Mouse (Mus musculus): ENCODE data around the gene F12. TPM values are rescaled to one million over a fixed set of nuclear protein-coding genes. Genes with fewer than 3 reads are reported as not detected.

F12 gene
- 0.16 TPM in 1 of 2 replicates, not detected in the other for polyA plus RNA-seq (2014; fragmentation: Nextera tagmentation; extraction: Ambion mirVana)

GRCm38 (mm10) chr13:55426613-55427012 lies at the start of gene F12:
Gene F12 (minus strand): TSS chr13:55426793.
- no peak within 1 kb of the TSS for H3K9ac ChIP-seq (ENCODE audit: low read length)
- H3K9me3 ChIP-seq (ENCODE audit: control insufficient read depth, low read length) = no peaks in the 10 kb centered on the region
- ATAC-seq (replicated peaks; ENCODE audit: low FRiP score, low TSS enrichment, low read depth) = no peak
- H3K36me3 ChIP-seq (ENCODE audit: control insufficient read depth, insufficient read depth, low read length) = no peaks in the 10 kb centered on the region
- H3K4me3 ChIP-seq (ENCODE audit: low read depth, low read length) = no peak within 1 kb of the TSS
- no peak within 1 kb of the TSS for H3K27ac ChIP-seq (ENCODE audit: low read depth)
- peaks cover 7% of the 10 kb centered on the region for H3K27me3 ChIP-seq (replicated peaks; ENCODE audit: control insufficient read depth, insufficient read depth, low read length)
- H3K4me2 ChIP-seq (ENCODE audit: low read length) = no peak within 1 kb of the TSS
- no peaks in the 10 kb centered on the region for H3K4me1 ChIP-seq (replicated peaks; ENCODE audit: control insufficient read depth, insufficient read depth, low read length)
- DNase-seq (ENCODE audit: low spot score) = no peak
- WGBS = 87% methylated on average over 10 of the region's 10 CpGs

DNA sequence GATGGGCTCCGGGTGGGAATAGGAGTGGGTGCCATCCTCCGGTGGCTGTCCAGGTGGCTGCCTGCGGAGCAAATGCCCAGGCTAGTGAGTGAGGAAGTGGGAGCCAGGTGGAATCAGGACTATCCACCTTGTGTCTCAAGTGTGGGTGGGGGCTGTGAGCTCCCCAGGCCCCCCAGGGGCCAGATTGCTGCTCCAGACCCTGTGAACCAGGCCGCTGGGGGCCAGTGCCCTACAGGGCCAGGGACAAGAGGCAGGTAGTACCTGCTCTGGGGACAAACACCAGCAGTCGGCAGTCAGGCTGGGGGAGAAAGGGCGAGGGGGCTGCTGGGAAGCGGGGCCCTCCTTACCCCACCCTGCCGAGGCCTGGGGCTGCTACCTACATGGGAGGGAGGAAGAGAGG lies 49.7 kb upstream of the F12 start:
- Histone ChIP-seq H3K27me3 (replicated peaks; ENCODE audit: control insufficient read depth, insufficient read depth, low read length) (no peaks in the 10 kb centered on the region), H3K4me1 (replicated peaks; ENCODE audit: control insufficient read depth, insufficient read depth, low read length) (peaks cover 7% of the 10 kb centered on the region; the same call in 1 of the 2 replicates), H3K4me2 (ENCODE audit: low read length) (no peak overlapping the region), H3K36me3 (ENCODE audit: control insufficient read depth, insufficient read depth, low read length) (peaks cover 61% of the 10 kb centered on the region), H3K9ac (ENCODE audit: low read length) (no peak overlapping the region), H3K9me3 (ENCODE audit: control insufficient read depth, low read length) (no peaks in the 10 kb centered on the region), H3K27ac (ENCODE audit: low read depth) (no peak overlapping the region), H3K4me3 (ENCODE audit: low read depth, low read length) (no peak overlapping the region)
- ATAC-seq (replicated peaks; ENCODE audit: low FRiP score, low TSS enrichment, low read depth) (no peak), DNase-seq (ENCODE audit: low spot score) (peak; percentile 46)
- 91% methylated on average over 8 of the region's 8 CpGs for WGBS

DNA sequence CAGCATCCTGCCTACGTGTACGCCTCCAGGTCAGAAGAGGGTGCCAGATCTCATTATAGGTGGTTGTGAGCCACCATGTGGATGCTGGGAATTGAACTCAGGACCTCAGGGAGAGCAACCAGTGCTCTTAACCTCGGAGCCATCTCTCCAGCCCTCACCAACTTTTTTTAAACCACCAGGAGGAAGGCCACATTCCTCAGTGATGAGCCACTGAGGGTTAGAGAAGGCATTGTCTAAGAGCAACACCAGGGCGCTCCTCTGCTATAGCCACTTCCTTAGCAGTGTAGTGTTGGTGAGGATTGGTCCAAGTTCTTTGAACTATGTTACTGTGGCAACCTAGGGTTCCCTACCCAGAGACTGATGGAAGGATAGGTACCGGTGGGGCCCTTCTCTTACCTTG lies 49.2 kb upstream of the F12 start:
- no peaks in the 10 kb centered on the region for H3K9me3 ChIP-seq (ENCODE audit: control insufficient read depth, low read length)
- peaks cover 55% of the 10 kb centered on the region for H3K36me3 ChIP-seq (ENCODE audit: control insufficient read depth, insufficient read depth, low read length)
- H3K4me3 ChIP-seq (ENCODE audit: low read depth, low read length) = no peak overlapping the region
- no peak overlapping the region for H3K9ac ChIP-seq (ENCODE audit: low read length)
- H3K27ac ChIP-seq (ENCODE audit: low read depth) = no peak overlapping the region
- H3K4me1 ChIP-seq (replicated peaks; ENCODE audit: control insufficient read depth, insufficient read depth, low read length) = peaks cover 7% of the 10 kb centered on the region; the same call in 1 of the 2 replicates
- H3K4me2 ChIP-seq (ENCODE audit: low read length) = no peak overlapping the region
- ATAC-seq (replicated peaks; ENCODE audit: low FRiP score, low TSS enrichment, low read depth) = no peak
- WGBS = 89% methylated on average over 5 of the region's 5 CpGs
- DNase-seq (ENCODE audit: low spot score) = no peak
- H3K27me3 ChIP-seq (replicated peaks; ENCODE audit: control insufficient read depth, insufficient read depth, low read length) = no peaks in the 10 kb centered on the region

DNA sequence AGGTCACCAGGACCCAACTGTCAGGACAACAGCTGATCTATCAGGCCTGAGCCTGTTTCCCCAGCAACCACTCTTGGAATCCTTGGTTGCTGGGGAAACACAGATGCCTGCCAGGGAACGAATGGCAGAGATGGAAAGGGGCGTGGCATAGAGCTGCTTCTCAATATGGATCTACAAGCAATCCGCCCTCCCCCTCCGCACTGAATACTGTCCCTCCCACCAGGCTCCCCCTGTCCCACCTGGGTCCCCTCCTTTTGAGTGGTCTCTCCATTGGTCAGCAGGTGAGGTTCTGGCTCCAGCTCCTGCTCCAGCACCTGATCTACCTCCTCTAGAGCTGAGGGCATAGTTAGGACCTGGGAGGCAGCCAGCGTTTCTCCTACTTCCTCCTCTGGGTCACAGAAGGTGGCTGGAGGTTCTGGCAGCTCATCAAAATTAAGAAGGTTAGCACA lies 48.1 kb upstream of the F12 start:
- Histone ChIP-seq H3K27ac (ENCODE audit: low read depth) (no peak overlapping the region), H3K4me2 (ENCODE audit: low read length) (no peak overlapping the region), H3K27me3 (replicated peaks; ENCODE audit: control insufficient read depth, insufficient read depth, low read length) (no peaks in the 10 kb centered on the region), H3K9ac (ENCODE audit: low read length) (no peak overlapping the region), H3K4me3 (ENCODE audit: low read depth, low read length) (no peak overlapping the region), H3K4me1 (replicated peaks; ENCODE audit: control insufficient read depth, insufficient read depth, low read length) (peaks cover 7% of the 10 kb centered on the region; the same call in 1 of the 2 replicates), H3K36me3 (ENCODE audit: control insufficient read depth, insufficient read depth, low read length) (peaks cover 44% of the 10 kb centered on the region), H3K9me3 (ENCODE audit: control insufficient read depth, low read length) (no peaks in the 10 kb centered on the region)
- 58% methylated on average over 5 of the region's 5 CpGs for WGBS
- no peak for ATAC-seq (replicated peaks; ENCODE audit: low FRiP score, low TSS enrichment, low read depth)
- DNase-seq (ENCODE audit: low spot score) = peak; percentile 55

GRCm38 (mm10) chr13:55473961-55474360 lies 47.4 kb upstream of the F12 start:
- Histone ChIP-seq H3K4me2 (ENCODE audit: low read length) (no peak overlapping the region), H3K9ac (ENCODE audit: low read length) (no peak overlapping the region), H3K27me3 (replicated peaks; ENCODE audit: control insufficient read depth, insufficient read depth, low read length) (no peaks in the 10 kb centered on the region), H3K9me3 (ENCODE audit: control insufficient read depth, low read length) (no peaks in the 10 kb centered on the region), H3K36me3 (ENCODE audit: control insufficient read depth, insufficient read depth, low read length) (peaks cover 38% of the 10 kb centered on the region), H3K4me1 (replicated peaks; ENCODE audit: control insufficient read depth, insufficient read depth, low read length) (peaks cover 7% of the 10 kb centered on the region; the same call in 1 of the 2 replicates), H3K4me3 (ENCODE audit: low read depth, low read length) (no peak overlapping the region), H3K27ac (ENCODE audit: low read depth) (no peak overlapping the region)
- ATAC-seq (replicated peaks; ENCODE audit: low FRiP score, low TSS enrichment, low read depth) = no peak
- 70% methylated on average over 11 of the region's 11 CpGs for WGBS
- DNase-seq (ENCODE audit: low spot score) = no peak

GRCm38 (mm10) chr13:55473076-55473831 lies 46.7 kb upstream of the F12 start:
- no peak for ATAC-seq (replicated peaks; ENCODE audit: low FRiP score, low TSS enrichment, low read depth)
- Histone ChIP-seq H3K36me3 (ENCODE audit: control insufficient read depth, insufficient read depth, low read length) (peaks cover 38% of the 10 kb centered on the region), H3K27ac (ENCODE audit: low read depth) (peak overlapping the region; percentile 60), H3K4me2 (ENCODE audit: low read length) (peak overlapping the region; percentile 100), H3K9ac (ENCODE audit: low read length) (peak overlapping the region; percentile 56), H3K4me1 (replicated peaks; ENCODE audit: control insufficient read depth, insufficient read depth, low read length) (peaks cover 7% of the 10 kb centered on the region; the same call in 1 of the 2 replicates), H3K27me3 (replicated peaks; ENCODE audit: control insufficient read depth, insufficient read depth, low read length) (no peaks in the 10 kb centered on the region), H3K4me3 (ENCODE audit: low read depth, low read length) (peak overlapping the region; percentile 54), H3K9me3 (ENCODE audit: control insufficient read depth, low read length) (no peaks in the 10 kb centered on the region)
- DNase-seq (ENCODE audit: low spot score) = no peak
- 28% methylated on average over 18 of the region's 18 CpGs for WGBS

DNA sequence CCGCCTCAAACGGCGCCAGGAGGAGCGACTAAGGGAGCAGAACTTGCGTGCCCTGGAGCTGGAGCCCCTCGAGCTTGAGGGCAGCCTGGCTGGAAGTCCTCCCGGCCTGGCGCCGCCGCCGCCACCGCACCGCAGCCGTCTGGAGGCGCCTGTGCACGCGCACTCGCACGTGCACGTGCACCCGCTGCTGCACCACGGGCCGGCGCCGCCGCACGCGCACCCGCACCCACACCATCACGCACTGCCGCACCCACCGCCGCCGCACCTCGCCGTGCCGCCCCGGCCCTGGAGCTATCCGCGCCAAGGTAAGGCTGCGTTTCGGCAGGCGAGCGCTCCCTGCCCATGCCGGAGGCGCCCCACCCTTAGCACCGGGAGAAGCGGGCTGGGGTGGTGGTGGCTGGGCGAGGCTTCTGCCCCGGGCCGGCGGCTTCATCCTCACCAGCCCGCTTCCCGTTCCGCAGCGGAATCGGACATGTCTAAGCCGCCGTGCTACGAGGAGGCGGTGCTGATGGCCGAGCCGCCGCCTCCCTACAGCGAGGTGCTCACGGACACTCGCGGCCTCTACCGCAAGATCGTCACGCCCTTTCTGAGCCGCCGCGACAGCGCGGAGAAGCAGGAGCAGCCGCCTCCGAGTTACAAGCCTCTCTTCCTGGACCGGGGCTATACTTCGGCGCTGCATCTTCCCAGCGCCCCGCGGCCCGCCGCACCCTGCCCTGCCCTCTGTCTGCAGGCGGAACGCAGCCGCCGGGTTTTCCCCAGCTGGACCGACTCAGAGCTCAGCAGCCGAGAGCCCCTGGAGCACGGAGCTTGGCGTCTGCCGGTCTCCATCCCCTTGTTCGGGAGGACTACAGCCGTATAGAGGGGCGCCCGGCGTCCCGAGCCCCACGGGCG lies 45.8 kb upstream of the F12 start:
- peak overlapping the region; percentile 100 for H3K4me2 ChIP-seq (ENCODE audit: low read length)
- H3K9ac ChIP-seq (ENCODE audit: low read length) = peak overlapping the region; percentile 56
- no peaks in the 10 kb centered on the region for H3K9me3 ChIP-seq (ENCODE audit: control insufficient read depth, low read length)
- peak overlapping the region; percentile 60 for H3K27ac ChIP-seq (ENCODE audit: low read depth)
- peaks cover 7% of the 10 kb centered on the region; the same call in 1 of the 2 replicates for H3K4me1 ChIP-seq (replicated peaks; ENCODE audit: control insufficient read depth, insufficient read depth, low read length)
- ATAC-seq (replicated peaks; ENCODE audit: low FRiP score, low TSS enrichment, low read depth) = peak; percentile 54
- DNase-seq (ENCODE audit: low spot score) = peak; percentile 84
- H3K4me3 ChIP-seq (ENCODE audit: low read depth, low read length) = peak overlapping the region; percentile 54
- peaks cover 32% of the 10 kb centered on the region for H3K36me3 ChIP-seq (ENCODE audit: control insufficient read depth, insufficient read depth, low read length)
- no peaks in the 10 kb centered on the region for H3K27me3 ChIP-seq (replicated peaks; ENCODE audit: control insufficient read depth, insufficient read depth, low read length)
- under 1% methylated on average over 97 of the region's 103 CpGs for WGBS

DNA sequence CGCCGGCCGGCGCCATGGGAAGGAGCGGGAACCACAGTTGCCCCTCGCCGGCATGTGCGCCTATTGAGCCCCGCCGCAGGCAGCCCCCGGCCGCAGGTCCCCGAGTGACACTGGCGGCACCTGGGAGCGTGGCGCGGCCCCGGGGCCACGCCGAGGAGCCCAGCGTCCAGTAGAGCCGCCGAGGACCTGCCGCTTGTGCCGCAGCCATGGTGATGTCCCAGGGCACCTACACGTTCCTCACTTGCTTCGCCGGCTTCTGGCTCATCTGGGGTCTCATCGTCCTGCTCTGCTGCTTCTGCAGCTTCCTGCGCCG lies 45.2 kb upstream of the F12 start:
- ATAC-seq (replicated peaks; ENCODE audit: low FRiP score, low TSS enrichment, low read depth) = peak; percentile 29
- Histone ChIP-seq H3K36me3 (ENCODE audit: control insufficient read depth, insufficient read depth, low read length) (peaks cover 26% of the 10 kb centered on the region), H3K27ac (ENCODE audit: low read depth) (peak overlapping the region; percentile 60), H3K9ac (ENCODE audit: low read length) (peak overlapping the region; percentile 56), H3K4me2 (ENCODE audit: low read length) (peak overlapping the region; percentile 100), H3K27me3 (replicated peaks; ENCODE audit: control insufficient read depth, insufficient read depth, low read length) (no peaks in the 10 kb centered on the region), H3K9me3 (ENCODE audit: control insufficient read depth, low read length) (no peaks in the 10 kb centered on the region), H3K4me3 (ENCODE audit: low read depth, low read length) (peak overlapping the region; percentile 54), H3K4me1 (replicated peaks; ENCODE audit: control insufficient read depth, insufficient read depth, low read length) (peaks cover 7% of the 10 kb centered on the region; the same call in 1 of the 2 replicates)
- WGBS = under 1% methylated on average over 31 of the region's 31 CpGs
- DNase-seq (ENCODE audit: low spot score) = peak; percentile 85

Data from intestine, embryonic 14.5 days (tissue).